Mouse (Mus musculus) stomach, postnatal 0 days (tissue): Measurements from ENCODE around the gene Galnt9.

Experiments
- CTCF ChIP-seq: IDR thresholded peaks from 2 replicates; pipeline ENCODE4 v1.5.1; 2016; ENCODE audit warnings: antibody characterized with exemption, low read depth, mild to moderate bottlenecking, moderate library complexity
- EP300 ChIP-seq: optimal IDR thresholded peaks from 2 replicates; pipeline ENCODE3; 2016; ENCODE audit warnings: antibody characterized with exemption

- no peak for TF ChIP-seq CTCF
- TF ChIP-seq EP300, result no peak
These were observed 25.9 kb upstream of the Galnt9 start for GRCm38 (mm10) chr5:110518086-110518783.
